8 mouse cellular contexts compared by ENCODE assay signal in the genomic region with DNA sequence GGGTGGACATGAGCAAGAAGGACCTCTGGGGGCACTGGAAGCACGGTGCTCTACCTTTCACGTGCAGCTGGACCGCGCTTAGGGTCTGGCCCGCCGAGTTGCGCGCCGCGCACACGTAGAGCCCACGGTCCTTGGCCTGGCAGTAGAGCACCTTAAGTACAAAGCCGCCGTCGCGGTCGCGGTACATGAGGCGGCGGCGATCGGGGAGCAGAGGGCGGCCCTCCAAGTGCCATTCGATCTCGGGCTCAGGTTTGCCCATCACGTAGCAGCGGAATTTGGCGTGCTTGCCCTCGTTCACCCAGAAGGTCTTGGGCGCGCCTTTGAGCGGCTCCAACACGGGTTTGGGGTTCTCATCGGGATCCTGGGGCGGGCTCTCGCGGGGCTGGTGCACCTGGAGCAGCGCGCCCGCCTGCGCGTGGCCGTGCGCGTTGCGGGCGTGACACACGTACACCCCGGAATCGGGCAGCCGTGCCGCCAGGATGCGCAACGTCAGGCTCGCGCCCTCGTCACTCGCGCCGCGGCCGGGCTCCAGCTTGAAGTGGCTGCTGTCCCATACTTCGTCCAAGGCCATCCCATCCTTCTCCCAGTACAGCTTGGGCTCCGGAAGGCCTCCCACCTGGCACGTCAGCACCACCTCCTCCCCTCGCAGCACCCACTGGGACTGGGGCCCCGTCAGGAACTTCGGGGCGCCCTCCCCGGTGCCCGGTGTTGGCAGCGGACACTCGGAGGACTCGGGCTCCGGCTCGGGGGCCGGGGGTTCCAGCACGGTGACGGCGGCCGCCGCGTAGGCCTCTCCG. TPM values are rescaled to one million over a fixed set of nuclear protein-coding genes. Genes with fewer than 3 reads are reported as not detected.
DNase-seq lines count a peak whose midpoint lies in the region; ATAC-seq and TF ChIP-seq lines count a peak whose summit lies in the region.

No protein-coding gene starts in this region.

- H3K9ac ChIP-seq in embryonic facial prominence, embryonic 13.5 days = peak overlapping the region; percentile 98
- peak overlapping the region; percentile 86 for H3K9ac ChIP-seq in kidney, embryonic 16.5 days (replicated peaks; ENCODE audit: low read length)
- peak overlapping the region; percentile 80 for H3K9ac ChIP-seq in liver, embryonic 11.5 days (ENCODE audit: low read depth, low read length)
- H3K9ac ChIP-seq in neural tube, embryonic 13.5 days = peak overlapping the region; percentile 98

- no peaks in the 10 kb centered on the region for H3K9me3 ChIP-seq in embryonic facial prominence, embryonic 13.5 days
- no peaks in the 10 kb centered on the region for H3K9me3 ChIP-seq in kidney, embryonic 16.5 days (ENCODE audit: low read length)
- no peaks in the 10 kb centered on the region for H3K9me3 ChIP-seq in liver, embryonic 11.5 days (ENCODE audit: control insufficient read depth, low read length)
- no peaks in the 10 kb centered on the region for H3K9me3 ChIP-seq in neural tube, embryonic 13.5 days

- TF ChIP-seq CTCF in spleen, adult 2 months (IDR thresholded peaks at IDR 0.05; ENCODE audit: extremely low read depth, insufficient read depth, insufficient read length, insufficient replicate concordance) = no peak

- peak overlapping the region; percentile 95 for H3K4me2 ChIP-seq in embryonic facial prominence, embryonic 13.5 days
- H3K4me2 ChIP-seq in kidney, embryonic 16.5 days (replicated peaks; ENCODE audit: low read depth, low read length) = peak overlapping the region; percentile 96
- H3K4me2 ChIP-seq in liver, embryonic 11.5 days = peak overlapping the region; percentile 68
- H3K4me2 ChIP-seq in neural tube, embryonic 13.5 days = peak overlapping the region; percentile 84

- H3K4me3 ChIP-seq in spleen, adult 2 months (ENCODE audit: extremely low read depth, insufficient read depth, insufficient read length) = peak overlapping the region; percentile 16
- H3K4me3 ChIP-seq in embryonic facial prominence, embryonic 13.5 days = peak overlapping the region; percentile 89
- peak overlapping the region; percentile 67 for H3K4me3 ChIP-seq in kidney, embryonic 16.5 days (ENCODE audit: low read length)
- H3K4me3 ChIP-seq in liver, embryonic 11.5 days (ENCODE audit: low read depth, low read length) = peak overlapping the region; percentile 69
- peak overlapping the region; percentile 72 for H3K4me3 ChIP-seq in neural tube, embryonic 13.5 days

- TF ChIP-seq POLR2A in spleen, adult 2 months (IDR thresholded peaks at IDR 0.05; ENCODE audit: low read depth, low read length) = no peak

- peaks cover 13% of the 10 kb centered on the region for H3K27me3 ChIP-seq in spleen, adult 2 months (ENCODE audit: control insufficient read depth, insufficient read depth, low read length)
- H3K27me3 ChIP-seq in embryonic facial prominence, embryonic 13.5 days = no peaks in the 10 kb centered on the region
- no peaks in the 10 kb centered on the region for H3K27me3 ChIP-seq in kidney, embryonic 16.5 days (ENCODE audit: insufficient read depth, low read length)
- peaks cover 55% of the 10 kb centered on the region for H3K27me3 ChIP-seq in liver, embryonic 11.5 days (replicated peaks; ENCODE audit: control insufficient read depth, insufficient read depth, low read length)
- H3K27me3 ChIP-seq in neural tube, embryonic 13.5 days = peaks cover 23% of the 10 kb centered on the region

- no peak for DNase-seq in spleen, adult 2 months (ENCODE audit: low read depth in 1 of 2, low spot score in 2 of 2)
- DNase-seq in spleen, postnatal 14 days (ENCODE audit: low spot score in 2 of 2) = no peak
- DNase-seq in heart, adult 8-10 months (ENCODE audit: low spot score) = peak; percentile 53
- DNase-seq in liver, embryonic 11.5 days (ENCODE audit: low spot score) = peak; percentile 56
- DNase-seq in thymus, postnatal 14 days = peak; percentile 76

- WGBS in spleen, adult 2 months = 3% methylated on average over 84 of the region's 84 CpGs
- WGBS in embryonic facial prominence, embryonic 13.5 days = under 1% methylated on average over 84 of the region's 84 CpGs
- WGBS in kidney, embryonic 16.5 days = under 1% methylated on average over 84 of the region's 84 CpGs
- 1% methylated on average over 83 of the region's 84 CpGs for WGBS in liver, embryonic 11.5 days
- under 1% methylated on average over 82 of the region's 84 CpGs for WGBS in neural tube, embryonic 13.5 days

- no peaks in the 10 kb centered on the region; the same call in 1 of the 2 replicates for H3K4me1 ChIP-seq in spleen, adult 2 months (ENCODE audit: control insufficient read depth, insufficient read depth, insufficient read length)
- peaks cover 39% of the 10 kb centered on the region for H3K4me1 ChIP-seq in embryonic facial prominence, embryonic 13.5 days
- peaks cover 42% of the 10 kb centered on the region for H3K4me1 ChIP-seq in kidney, embryonic 16.5 days (ENCODE audit: insufficient read depth, low read length)
- H3K4me1 ChIP-seq in liver, embryonic 11.5 days (replicated peaks; ENCODE audit: control insufficient read depth, insufficient read depth, low read length) = peaks cover 15% of the 10 kb centered on the region
- peaks cover 26% of the 10 kb centered on the region for H3K4me1 ChIP-seq in neural tube, embryonic 13.5 days (replicated peaks)

- H3K36me3 ChIP-seq in spleen, adult 2 months (ENCODE audit: control insufficient read depth, insufficient read depth, low read length) = no peaks in the 10 kb centered on the region
- H3K36me3 ChIP-seq in embryonic facial prominence, embryonic 13.5 days = peaks cover 34% of the 10 kb centered on the region
- peaks cover 29% of the 10 kb centered on the region for H3K36me3 ChIP-seq in kidney, embryonic 16.5 days (ENCODE audit: insufficient read depth, low read length)
- H3K36me3 ChIP-seq in liver, embryonic 11.5 days (ENCODE audit: control insufficient read depth, insufficient read depth, low read length) = peaks cover 6% of the 10 kb centered on the region; the same call in 1 of the 2 replicates
- peaks cover 26% of the 10 kb centered on the region for H3K36me3 ChIP-seq in neural tube, embryonic 13.5 days

- H3K27ac ChIP-seq in spleen, adult 2 months (ENCODE audit: insufficient read depth, low read length) = no peak overlapping the region
- H3K27ac ChIP-seq in embryonic facial prominence, embryonic 13.5 days = peak overlapping the region; percentile 97
- H3K27ac ChIP-seq in kidney, embryonic 16.5 days (ENCODE audit: low read length) = peak overlapping the region; percentile 98
- H3K27ac ChIP-seq in liver, embryonic 11.5 days (ENCODE audit: low read depth, low read length) = peak overlapping the region; percentile 92
- peak overlapping the region; percentile 91 for H3K27ac ChIP-seq in neural tube, embryonic 13.5 days (replicated peaks)

- peak; percentile 34; the same call in 1 of the 2 replicates for ATAC-seq in embryonic facial prominence, embryonic 13.5 days (ENCODE audit: insufficient number of reproducible peaks, insufficient read depth, low FRiP score, low TSS enrichment, low read depth)
- ATAC-seq in kidney, embryonic 16.5 days (ENCODE audit: low FRiP score, low TSS enrichment) = peak; percentile 44
- 0 out of 2 replicates have a peak, but pooled peaks have one; percentile 27 for ATAC-seq in liver, embryonic 11.5 days (replicated peaks; ENCODE audit: low FRiP score)
- ATAC-seq in neural tube, embryonic 13.5 days (ENCODE audit: low read depth) = peak; percentile 71

RNA-seq across cellular contexts. Expression of gene Obsl1, which starts 0.9 kb away (rescaled TPM):
- 7.8 and 7.9 TPM in 2 replicates for polyA plus RNA-seq in spleen, adult 2 months (2012; rRNA removed)
- polyA plus RNA-seq in embryonic facial prominence, embryonic 13.5 days (2015; fragmentation: Nextera tagmentation; extraction: Ambion mirVana) = 62.3 and 67.1 TPM in 2 replicates
- 100 to 1,000 TPM; 108 to 133 (median 122) TPM for total RNA-seq in heart, adult 8-10 months (2022)
- polyA plus RNA-seq in kidney, embryonic 16.5 days (2015; fragmentation: Nextera tagmentation; extraction: Ambion mirVana) = 55.7 and 60.9 TPM in 2 replicates
- 42.5 and 45.6 TPM in 2 replicates for polyA plus RNA-seq in liver, embryonic 11.5 days (2014; fragmentation: Nextera tagmentation; extraction: Ambion mirVana)
- 28.1 and 30.1 TPM in 2 replicates for polyA plus RNA-seq in neural tube, embryonic 13.5 days (2015; fragmentation: Nextera tagmentation; extraction: Ambion mirVana)

RNA-seq across cellular contexts. Expression of gene Inha, which starts 1.5 kb away (rescaled TPM):
- polyA plus RNA-seq in spleen, adult 2 months (2012; rRNA removed) = 2.9 TPM in 2 replicates
- 12.3 and 13.2 TPM in 2 replicates for polyA plus RNA-seq in embryonic facial prominence, embryonic 13.5 days (2015; fragmentation: Nextera tagmentation; extraction: Ambion mirVana)
- 1 to 10 TPM; 2.8 to 4.6 (median 3.9) TPM for total RNA-seq in heart, adult 8-10 months (2022)
- polyA plus RNA-seq in kidney, embryonic 16.5 days (2015; fragmentation: Nextera tagmentation; extraction: Ambion mirVana) = 7.8 and 10.7 TPM in 2 replicates
- polyA plus RNA-seq in liver, embryonic 11.5 days (2014; fragmentation: Nextera tagmentation; extraction: Ambion mirVana) = 0.84 and 1.4 TPM in 2 replicates
- 13.3 and 13.7 TPM in 2 replicates for polyA plus RNA-seq in neural tube, embryonic 13.5 days (2015; fragmentation: Nextera tagmentation; extraction: Ambion mirVana)

RNA-seq across cellular contexts. Expression of gene Stk11ip, which starts 16.0 kb away (rescaled TPM):
- polyA plus RNA-seq in spleen, adult 2 months (2012; rRNA removed) = 73.8 and 77.3 TPM in 2 replicates
- polyA plus RNA-seq in embryonic facial prominence, embryonic 13.5 days (2015; fragmentation: Nextera tagmentation; extraction: Ambion mirVana) = 22.0 and 22.5 TPM in 2 replicates
- 10 to 100 TPM in 3 of 4 experiments, 1 to 10 TPM in 1; 8.3 to 10.4 (median 10.3) TPM for total RNA-seq in heart, adult 8-10 months (2022)
- polyA plus RNA-seq in kidney, embryonic 16.5 days (2015; fragmentation: Nextera tagmentation; extraction: Ambion mirVana) = 28.8 and 30.6 TPM in 2 replicates
- polyA plus RNA-seq in liver, embryonic 11.5 days (2014; fragmentation: Nextera tagmentation; extraction: Ambion mirVana) = 15.4 and 15.6 TPM in 2 replicates
- polyA plus RNA-seq in neural tube, embryonic 13.5 days (2015; fragmentation: Nextera tagmentation; extraction: Ambion mirVana) = 19.7 and 20.1 TPM in 2 replicates

RNA-seq across cellular contexts. Expression of gene Tmem198, which starts 26.0 kb away (rescaled TPM):
- polyA plus RNA-seq in spleen, adult 2 months (2012; rRNA removed) = 2.6 and 3.6 TPM in 2 replicates
- polyA plus RNA-seq in embryonic facial prominence, embryonic 13.5 days (2015; fragmentation: Nextera tagmentation; extraction: Ambion mirVana) = 1.1 and 1.5 TPM in 2 replicates
- total RNA-seq in heart, adult 8-10 months (2022) = under 1 TPM; 0.31 to 0.75 (median 0.42) TPM
- 0.77 and 0.99 TPM in 2 replicates for polyA plus RNA-seq in kidney, embryonic 16.5 days (2015; fragmentation: Nextera tagmentation; extraction: Ambion mirVana)
- polyA plus RNA-seq in liver, embryonic 11.5 days (2014; fragmentation: Nextera tagmentation; extraction: Ambion mirVana) = 0.15 and 0.26 TPM in 2 replicates
- polyA plus RNA-seq in neural tube, embryonic 13.5 days (2015; fragmentation: Nextera tagmentation; extraction: Ambion mirVana) = 37.2 and 40.9 TPM in 2 replicates

RNA-seq across cellular contexts. Expression of gene Chpf, which starts 26.2 kb away (rescaled TPM):
- polyA plus RNA-seq in spleen, adult 2 months (2012; rRNA removed) = 30.4 and 40.6 TPM in 2 replicates
- 30.6 and 31.5 TPM in 2 replicates for polyA plus RNA-seq in embryonic facial prominence, embryonic 13.5 days (2015; fragmentation: Nextera tagmentation; extraction: Ambion mirVana)
- 10 to 100 TPM; 22.4 to 23.9 (median 23.6) TPM for total RNA-seq in heart, adult 8-10 months (2022)
- 37.9 and 38.6 TPM in 2 replicates for polyA plus RNA-seq in kidney, embryonic 16.5 days (2015; fragmentation: Nextera tagmentation; extraction: Ambion mirVana)
- 17.7 and 17.9 TPM in 2 replicates for polyA plus RNA-seq in liver, embryonic 11.5 days (2014; fragmentation: Nextera tagmentation; extraction: Ambion mirVana)
- polyA plus RNA-seq in neural tube, embryonic 13.5 days (2015; fragmentation: Nextera tagmentation; extraction: Ambion mirVana) = 39.1 and 41.0 TPM in 2 replicates

Comparison
In these comparisons a context has a peak if more than half of its experiments do, and no peak if none do; other contexts are left out.
1. DNase-seq: peak in heart, adult 8-10 months (single experiment), liver, embryonic 11.5 days (single experiment) and thymus, postnatal 14 days (single experiment); none in spleen, adult 2 months (0 of 2) and spleen, postnatal 14 days (0 of 2).
2. H3K4me3 ChIP-seq: peak in every context shown above with its lines; median percentile 89 in embryonic facial prominence, embryonic 13.5 days; 72 in neural tube, embryonic 13.5 days; 69 in liver, embryonic 11.5 days; 67 in kidney, embryonic 16.5 days; 16 in spleen, adult 2 months.
3. Peak in every context shown above with its lines, with median percentiles within 50 percentile points of each other: ATAC-seq, H3K4me2 ChIP-seq and H3K9ac ChIP-seq.